Mouse (Mus musculus) G1E (cell line): ENCODE data around the gene Etfbkmt. TPM values are rescaled to one million over a fixed set of nuclear protein-coding genes. Genes with fewer than 3 reads are reported as not detected.
A peak's percentile ranks its signal among the peaks of the same experiment; 100 is the strongest.

Experiments used
- ATAC-seq: 2 replicates; pipeline ENCODE4 v1.8.0; 2016; ENCODE audit warnings: mild to moderate bottlenecking; ENCODE audit not compliant: insufficient number of reproducible peaks, poor library complexity, low FRiP score, severe bottlenecking; ENCODE audit errors: extremely low read depth
- DNase-seq: peaks from one replicate; pipeline ENCODE4 v3.0.0; 2012; ENCODE audit warnings: low spot score
- H3K27me3 ChIP-seq: 2 replicates; pipeline ENCODE4 v1.6.1; 2012; ENCODE audit warnings: mild to moderate bottlenecking, low read length, inconsistent platforms; ENCODE audit not compliant: insufficient read depth
- H3K36me3 ChIP-seq: replicated peaks from 2 replicates; pipeline ENCODE3; 2012; ENCODE audit warnings: mild to moderate bottlenecking, inconsistent platforms
- H3K4me1 ChIP-seq: 2 replicates; pipeline ENCODE4 v1.6.1; 2012; ENCODE audit warnings: low read depth, low read length, inconsistent platforms, mixed read lengths; ENCODE audit not compliant: insufficient read depth
- H3K4me3 ChIP-seq: 2 replicates; pipeline ENCODE4 v1.5.1; 2012; ENCODE audit warnings: low read depth, mild to moderate bottlenecking, inconsistent platforms, low read length, moderate library complexity, mixed read lengths
- H3K9me3 ChIP-seq: replicated peaks from 2 replicates; pipeline ENCODE4 v1.6.1; 2012; ENCODE audit warnings: inconsistent platforms
- CTCF ChIP-seq: IDR thresholded peaks from 2 replicates; pipeline ENCODE4 v1.5.1; 2012; ENCODE audit warnings: low read depth, low read length, inconsistent platforms, mixed read lengths
- GATA1 ChIP-seq: IDR thresholded peaks from 2 replicates; pipeline ENCODE4 v1.6.1; 2012; ENCODE audit warnings: borderline replicate concordance, low read length, inconsistent platforms, mixed read lengths
- GATA2 ChIP-seq: IDR thresholded peaks from 2 replicates; pipeline ENCODE4 v1.6.1; 2012; ENCODE audit warnings: low read depth, low read length, inconsistent platforms, borderline replicate concordance
- POLR2AphosphoS5 ChIP-seq: IDR thresholded peaks from 2 replicates; pipeline ENCODE4 v1.6.1; 2012; ENCODE audit warnings: low read depth, low read length, inconsistent platforms; ENCODE audit not compliant: insufficient replicate concordance
- TAL1 ChIP-seq: conservative IDR thresholded peaks from 2 replicates; pipeline ENCODE4 v1.6.1; 2012; ENCODE audit warnings: low read depth, low read length, inconsistent platforms, mixed read lengths
- polyA plus RNA-seq: library from polyadenylated mRNA; stranded (reverse); fragments of >175 nt; gene quantifications from 2 replicates; pipeline ENCODE4 v1.2.3, GENCODE M21; 2012
- total RNA-seq, 2 experiments: library from RNA; stranded (forward) in 1 of 2; stranded (reverse) in 1 of 2; fragments of 200-1000 nt in 1 of 2; fragments of >200 nt in 1 of 2; fragmentation: Nextera tagmentation in 1 of 2; gene quantifications; 2 replicates each; pipeline ENCODE4 v1.2.3; 2014 to 2017

Gene Etfbkmt
- total and polyA plus RNA-seq, 3 experiments: 2.7 to 85.6 (median 75.4) TPM

- DNase-seq: no peak
- Histone ChIP-seq H3K4me3 (no peak overlapping the region), H3K36me3 (peaks cover 51% of the 10 kb centered on the region), H3K27me3 (no peaks in the 10 kb centered on the region), H3K4me1 (peaks cover 31% of the 10 kb centered on the region), H3K9me3 (no peaks in the 10 kb centered on the region)
- no peak for ATAC-seq
- TF ChIP-seq GATA2 (no peak), GATA1 (no peak), CTCF (no peak), TAL1 (no peak), POLR2AphosphoS5 (no peak; the same call in 1 of the 2 replicates)
These were observed 35.4 kb downstream of the Etfbkmt start for GRCm38 (mm10) chr6:149174932-149175570.

GRCm38 (mm10) chr6:149179064-149179463, 39.4 kb downstream of the Etfbkmt start:
- TF ChIP-seq CTCF (no peak), GATA2 (no peak), TAL1 (peak; percentile 81), POLR2AphosphoS5 (no peak), GATA1 (no peak)
- H3K4me3 ChIP-seq: no peak overlapping the region
- ATAC-seq (peak; percentile 94), DNase-seq (peak; percentile 35)
- peaks cover 73% of the 10 kb centered on the region for H3K36me3 ChIP-seq
- peaks cover 5% of the 10 kb centered on the region; the same call in 1 of the 2 replicates for H3K9me3 ChIP-seq
- H3K4me1 ChIP-seq: peaks cover 50% of the 10 kb centered on the region
- no peaks in the 10 kb centered on the region for H3K27me3 ChIP-seq

- TF ChIP-seq CTCF (no peak), TAL1 (no peak)
- no peak overlapping the region for H3K4me3 ChIP-seq
- peaks cover 51% of the 10 kb centered on the region for H3K36me3 ChIP-seq
- ATAC-seq (no peak), DNase-seq (no peak)
- H3K27me3 ChIP-seq: no peaks in the 10 kb centered on the region
- peaks cover 62% of the 10 kb centered on the region for H3K4me1 ChIP-seq
- peaks cover 5% of the 10 kb centered on the region; the same call in 1 of the 2 replicates for H3K9me3 ChIP-seq
These were observed 44.4 kb downstream of the Etfbkmt start for GRCm38 (mm10) chr6:149184007-149184406.

GRCm38 (mm10) chr6:149187371-149187770, 47.7 kb downstream of the Etfbkmt start:
- Histone ChIP-seq H3K4me3 (peak overlapping the region; percentile 86), H3K4me1 (peaks cover 41% of the 10 kb centered on the region), H3K27me3 (no peaks in the 10 kb centered on the region), H3K9me3 (peaks cover 23% of the 10 kb centered on the region), H3K36me3 (peaks cover 32% of the 10 kb centered on the region)
- no peak for TF ChIP-seq TAL1
- no peak for TF ChIP-seq GATA1
- no peak for TF ChIP-seq CTCF
- TF ChIP-seq POLR2AphosphoS5: no peak
- TF ChIP-seq GATA2: no peak
- ATAC-seq: no peak
- no peak for DNase-seq

GRCm38 (mm10) chr6:149188041-149188924, 48.6 kb downstream of the Etfbkmt start, which contains the start of gene Amn1:
Amn1 (minus strand) TSS chr6:149188712.
- TF ChIP-seq CTCF: no peak
- TF ChIP-seq GATA2: no peak
- TF ChIP-seq POLR2AphosphoS5: no peak
- no peak for TF ChIP-seq TAL1
- no peak for TF ChIP-seq GATA1
- Histone ChIP-seq H3K4me3 (peak within 1 kb of the TSS; percentile 86), H3K36me3 (peaks cover 24% of the 10 kb centered on the region), H3K9me3 (peaks cover 27% of the 10 kb centered on the region), H3K4me1 (peaks cover 44% of the 10 kb centered on the region), H3K27me3 (no peaks in the 10 kb centered on the region)
- DNase-seq: peak; percentile 63
- peak; percentile 95 for ATAC-seq

- TF ChIP-seq TAL1 (no peak), GATA1 (no peak), POLR2AphosphoS5 (no peak)
- Histone ChIP-seq H3K9me3 (peaks cover 24% of the 10 kb centered on the region), H3K36me3 (peaks cover 20% of the 10 kb centered on the region), H3K27me3 (no peaks in the 10 kb centered on the region), H3K4me3 (peak overlapping the region; percentile 86), H3K4me1 (peaks cover 48% of the 10 kb centered on the region)
- no peak for DNase-seq
- no peak for ATAC-seq
These were observed 49.2 kb downstream of the Etfbkmt start for GRCm38 (mm10) chr6:149188925-149189257.
